In genomic region chr1:158244016-158244415, GRCm38 (mm10) we compare ENCODE assay signal across 32 mouse cellular contexts.
"Had no signal": no experiment of that assay in that cellular context is flagged by ENCODE, and none has a peak within 500 bp of the region (broad histone marks: within the 10 kb centered on the region; RNA-seq: fewer than 3 reads in every experiment).

No protein-coding gene starts in this region.

- DNase-seq: left cerebral cortex, postnatal 4 days; liver; liver, embryonic 13.5 days; liver, postnatal 0 days; lung, adult 18-20 months; lung, adult 2 months; lung, embryonic 14.5 days; lung, postnatal 10 days; lung, postnatal 14 days; lung, postnatal 36 days; lung, postnatal 4 days; midbrain, embryonic 14.5 days had no signal

- H3K9ac ChIP-seq: limb, embryonic 12.5 days; limb, embryonic 13.5 days; limb, embryonic 15.5 days; liver, embryonic 12.5 days; liver, embryonic 13.5 days; liver, embryonic 14.5 days; liver, embryonic 15.5 days; liver, postnatal 0 days; lung, embryonic 14.5 days; lung, embryonic 15.5 days; midbrain, embryonic 12.5 days; midbrain, embryonic 13.5 days; midbrain, embryonic 15.5 days; neural tube, embryonic 12.5 days had no signal

- H3K4me3 ChIP-seq: limb, embryonic 10.5 days; limb, embryonic 12.5 days; limb, embryonic 13.5 days; limb, embryonic 15.5 days; liver, embryonic 12.5 days; liver, embryonic 13.5 days; liver, embryonic 15.5 days; lung, embryonic 15.5 days; megakaryocyte, embryonic 14.5 days; midbrain, embryonic 10.5 days; midbrain, embryonic 12.5 days; midbrain, embryonic 13.5 days; midbrain, embryonic 15.5 days; myocyte; neural tube, embryonic 12.5 days had no signal

- H3K9me3 ChIP-seq: limb, embryonic 10.5 days; limb, embryonic 12.5 days; limb, embryonic 13.5 days; limb, embryonic 15.5 days; liver, embryonic 13.5 days; liver, embryonic 15.5 days; lung, embryonic 15.5 days; megakaryocyte, embryonic 14.5 days; midbrain, embryonic 10.5 days; midbrain, embryonic 12.5 days; midbrain, embryonic 13.5 days; midbrain, embryonic 15.5 days; neural tube, embryonic 12.5 days had no signal

- ATAC-seq: liver, embryonic 12.5 days; liver, postnatal 0 days; lung, postnatal 0 days; midbrain, embryonic 13.5 days; midbrain, embryonic 15.5 days; midbrain, embryonic 16.5 days had no signal

- H3K36me3 ChIP-seq: limb, embryonic 10.5 days; limb, embryonic 12.5 days; limb, embryonic 13.5 days; limb, embryonic 15.5 days; liver, embryonic 12.5 days; liver, embryonic 13.5 days; liver, embryonic 15.5 days; lung, embryonic 15.5 days; midbrain, embryonic 10.5 days; neural tube, embryonic 12.5 days had no signal

- H3K27me3 ChIP-seq: limb, embryonic 12.5 days; limb, embryonic 13.5 days; limb, embryonic 15.5 days; liver, embryonic 12.5 days; liver, embryonic 13.5 days; liver, embryonic 15.5 days; lung, embryonic 15.5 days; megakaryocyte, embryonic 14.5 days; midbrain, embryonic 13.5 days; midbrain, embryonic 15.5 days; neural tube, embryonic 12.5 days had no signal

- H3K27ac ChIP-seq: limb, embryonic 10.5 days; limb, embryonic 12.5 days; limb, embryonic 13.5 days; limb, embryonic 15.5 days; liver, embryonic 12.5 days; liver, embryonic 13.5 days; liver, embryonic 14.5 days; liver, embryonic 15.5 days; lung, embryonic 15.5 days; macrophage; midbrain, embryonic 10.5 days; midbrain, embryonic 12.5 days; midbrain, embryonic 13.5 days; midbrain, embryonic 15.5 days; neural tube, embryonic 12.5 days had no signal

- H3K4me2 ChIP-seq: limb, embryonic 12.5 days; limb, embryonic 13.5 days; limb, embryonic 15.5 days; liver, embryonic 11.5 days; liver, embryonic 12.5 days; liver, embryonic 13.5 days; liver, embryonic 15.5 days; lung, embryonic 14.5 days; lung, embryonic 15.5 days; midbrain, embryonic 11.5 days; midbrain, embryonic 12.5 days; midbrain, embryonic 13.5 days; midbrain, embryonic 15.5 days; neural tube, embryonic 12.5 days had no signal

- H3K4me1 ChIP-seq: limb, embryonic 10.5 days; limb, embryonic 12.5 days; limb, embryonic 13.5 days; limb, embryonic 15.5 days; liver, embryonic 12.5 days; liver, embryonic 13.5 days; liver, embryonic 15.5 days; lung, embryonic 15.5 days; midbrain, embryonic 10.5 days; midbrain, embryonic 12.5 days; midbrain, embryonic 13.5 days; midbrain, embryonic 15.5 days; neural tube, embryonic 12.5 days had no signal
